Mouse (Mus musculus): ENCODE measurements at regions not wholly inside any gene's neighbourhood (a gene's known extent, or its start where the extent isn't known, plus 50 kb on each side); places are given as distances from the start of the nearest gene placed in this dataset.

DNA sequence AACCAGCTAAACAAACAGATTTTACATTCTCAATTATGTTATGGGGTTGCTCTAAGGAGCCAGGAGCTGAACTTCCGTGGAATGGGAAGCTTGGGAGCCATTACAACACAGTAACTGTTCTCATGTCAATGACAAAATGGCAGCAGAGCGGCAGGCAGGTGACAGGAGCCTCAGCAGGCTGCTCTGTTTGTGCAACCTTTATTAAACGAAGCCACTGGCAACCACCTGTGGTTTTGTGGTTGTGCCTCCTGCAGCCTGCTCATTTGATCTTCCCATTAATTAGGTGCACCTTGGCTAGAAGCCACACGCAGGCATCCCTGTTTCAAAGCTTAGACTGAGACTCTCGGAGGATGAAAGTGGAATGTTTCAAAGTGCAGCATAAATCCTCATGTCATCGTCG is 457.5 kb upstream of the Igfbp7 start:
- no peaks in the 10 kb centered on the region for H3K27me3 ChIP-seq (ENCODE audit: insufficient read depth, low read length)
- H3K4me1 ChIP-seq (ENCODE audit: insufficient read depth), result no peaks in the 10 kb centered on the region
- H3K4me2 ChIP-seq (ENCODE audit: low read depth), result no peak overlapping the region
- no peak overlapping the region for H3K27ac ChIP-seq (ENCODE audit: low read depth, low read length)
- DNase-seq, result no peak
- no peaks in the 10 kb centered on the region for H3K9me3 ChIP-seq (ENCODE audit: low read length)
- no peak overlapping the region for H3K4me3 ChIP-seq (ENCODE audit: low read depth, low read length)
- no peak for ATAC-seq
- H3K9ac ChIP-seq, result no peak overlapping the region
- no peaks in the 10 kb centered on the region for H3K36me3 ChIP-seq (ENCODE audit: insufficient read depth)
- 37% methylated on average over 7 of the region's 7 CpGs for WGBS
- no peak for TF ChIP-seq CTCF (IDR thresholded peaks at IDR 0.05; ENCODE audit: low read depth)

GRCm38 (mm10) chr5:77855191-77855590 is 447.4 kb upstream of the Igfbp7 start:
- Histone ChIP-seq H3K27me3 (ENCODE audit: insufficient read depth, low read length) (no peaks in the 10 kb centered on the region), H3K4me1 (ENCODE audit: insufficient read depth) (0 out of 2 replicates have a peak, but pooled peaks cover 3% of the 10 kb centered on the region), H3K4me2 (ENCODE audit: low read depth) (no peak overlapping the region), H3K9me3 (ENCODE audit: low read length) (no peaks in the 10 kb centered on the region), H3K27ac (ENCODE audit: low read depth, low read length) (no peak overlapping the region), H3K36me3 (ENCODE audit: insufficient read depth) (no peaks in the 10 kb centered on the region), H3K9ac (no peak overlapping the region), H3K4me3 (ENCODE audit: low read depth, low read length) (no peak overlapping the region)
- DNase-seq (no peak), ATAC-seq (no peak)
- WGBS, result 60% methylated on average over 6 of the region's 6 CpGs
- no peak for TF ChIP-seq CTCF (IDR thresholded peaks at IDR 0.05; ENCODE audit: low read depth)

- H3K9ac ChIP-seq, result no peak overlapping the region
- no peak overlapping the region for H3K27ac ChIP-seq (ENCODE audit: low read depth, low read length)
- ATAC-seq, result peak; percentile 48; the same call in 1 of the 2 replicates
- no peak for TF ChIP-seq CTCF (IDR thresholded peaks at IDR 0.05; ENCODE audit: low read depth)
- peak; percentile 50 for DNase-seq
- H3K4me1 ChIP-seq (ENCODE audit: insufficient read depth), result 0 out of 2 replicates have a peak, but pooled peaks cover 3% of the 10 kb centered on the region
- no peaks in the 10 kb centered on the region for H3K36me3 ChIP-seq (ENCODE audit: insufficient read depth)
- no peaks in the 10 kb centered on the region for H3K27me3 ChIP-seq (ENCODE audit: insufficient read depth, low read length)
- no peak overlapping the region for H3K4me2 ChIP-seq (ENCODE audit: low read depth)
- WGBS, result 30% methylated on average over 12 of the region's 12 CpGs
- no peaks in the 10 kb centered on the region for H3K9me3 ChIP-seq (ENCODE audit: low read length)
- no peak overlapping the region for H3K4me3 ChIP-seq (ENCODE audit: low read depth, low read length)
Measured at GRCm38 (mm10) chr5:77853999-77854784, 446.4 kb upstream of the Igfbp7 start.

GRCm38 (mm10) chr5:77851645-77852044 is 443.8 kb upstream of the Igfbp7 start:
- no peaks in the 10 kb centered on the region for H3K27me3 ChIP-seq (ENCODE audit: insufficient read depth, low read length)
- H3K36me3 ChIP-seq (ENCODE audit: insufficient read depth), result no peaks in the 10 kb centered on the region
- no peaks in the 10 kb centered on the region for H3K9me3 ChIP-seq (ENCODE audit: low read length)
- no peak overlapping the region for H3K9ac ChIP-seq
- no peak overlapping the region for H3K4me2 ChIP-seq (ENCODE audit: low read depth)
- 95% methylated on average over 3 of the region's 3 CpGs for WGBS
- no peak overlapping the region for H3K4me3 ChIP-seq (ENCODE audit: low read depth, low read length)
- H3K4me1 ChIP-seq (ENCODE audit: insufficient read depth), result 0 out of 2 replicates have a peak, but pooled peaks cover 3% of the 10 kb centered on the region
- DNase-seq (no peak), ATAC-seq (no peak)
- no peak overlapping the region for H3K27ac ChIP-seq (ENCODE audit: low read depth, low read length)
- no peak; the same call in 1 of the 2 replicates for TF ChIP-seq CTCF (IDR thresholded peaks at IDR 0.05; ENCODE audit: low read depth)

- ATAC-seq, result peak; percentile 90
- WGBS, result 13% methylated on average over 5 of the region's 5 CpGs
- peak overlapping the region; percentile 79 for H3K27ac ChIP-seq (ENCODE audit: low read depth, low read length)
Measured at GRCm38 (mm10) chr5:77838186-77839097, 430.6 kb upstream of the Igfbp7 start.

DNA sequence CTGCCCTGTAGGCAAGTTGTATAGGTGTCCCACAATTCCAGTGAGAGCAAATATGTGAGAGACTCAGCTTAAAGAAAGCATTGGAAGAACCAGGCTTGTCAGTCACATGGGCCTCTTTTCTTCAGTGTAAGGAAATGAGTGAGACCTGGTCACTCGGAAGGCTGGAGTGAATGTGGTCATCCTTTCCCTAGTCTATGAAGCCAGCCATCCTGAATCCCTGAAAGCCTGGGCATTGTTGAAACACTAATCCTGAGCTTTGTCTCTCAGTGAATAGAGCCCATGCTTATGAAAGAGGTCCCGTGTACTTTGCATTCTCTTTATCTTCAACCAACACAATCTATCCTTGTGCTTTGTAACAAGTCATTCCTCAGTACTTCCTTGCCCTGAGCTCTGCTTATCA is 420.1 kb upstream of the Igfbp7 start:
- H3K4me2 ChIP-seq (ENCODE audit: low read depth), result no peak overlapping the region
- H3K27ac ChIP-seq (ENCODE audit: low read depth, low read length), result no peak overlapping the region
- no peaks in the 10 kb centered on the region for H3K9me3 ChIP-seq (ENCODE audit: low read length)
- DNase-seq (no peak), ATAC-seq (no peak)
- WGBS, result 29% methylated on average over 2 of the region's 2 CpGs
- H3K36me3 ChIP-seq (ENCODE audit: insufficient read depth), result no peaks in the 10 kb centered on the region
- H3K9ac ChIP-seq, result no peak overlapping the region
- no peak for TF ChIP-seq CTCF (IDR thresholded peaks at IDR 0.05; ENCODE audit: low read depth)
- H3K4me1 ChIP-seq (ENCODE audit: insufficient read depth), result no peaks in the 10 kb centered on the region
- no peak overlapping the region for H3K4me3 ChIP-seq (ENCODE audit: low read depth, low read length)
- no peaks in the 10 kb centered on the region for H3K27me3 ChIP-seq (ENCODE audit: insufficient read depth, low read length)

More at GRCm38 (mm10) chr5:77838186-77839097, 430.6 kb upstream of the Igfbp7 start:
- peak; percentile 71 for DNase-seq
- no peaks in the 10 kb centered on the region for H3K9me3 ChIP-seq (ENCODE audit: low read length)
- peaks cover 12% of the 10 kb centered on the region for H3K4me1 ChIP-seq (ENCODE audit: insufficient read depth)
- TF ChIP-seq CTCF (IDR thresholded peaks at IDR 0.05; ENCODE audit: low read depth), result no peak
- no peaks in the 10 kb centered on the region for H3K27me3 ChIP-seq (ENCODE audit: insufficient read depth, low read length)
- peak overlapping the region; percentile 26; the same call in 1 of the 2 replicates for H3K4me2 ChIP-seq (ENCODE audit: low read depth)
- H3K4me3 ChIP-seq (ENCODE audit: low read depth, low read length), result no peak overlapping the region
- H3K36me3 ChIP-seq (ENCODE audit: insufficient read depth), result no peaks in the 10 kb centered on the region
- peak overlapping the region; percentile 29; the same call in 1 of the 2 replicates for H3K9ac ChIP-seq

Measured in forebrain, postnatal 0 days (tissue).